Mouse (Mus musculus): ENCODE data around the gene Col4a4. TPM values are rescaled to one million over a fixed set of nuclear protein-coding genes. Genes with fewer than 3 reads are reported as not detected.

Gene Col4a4
- polyA plus RNA-seq, 1 experiment from 2014 or later: 0.10 TPM

GRCm38 (mm10) chr1:82618001-82618400, 31.4 kb upstream of the Col4a4 start:
- Histone ChIP-seq H3K4me2 (no peak overlapping the region), H3K27ac (no peak overlapping the region), H3K27me3 (no peaks in the 10 kb centered on the region), H3K9ac (no peak overlapping the region), H3K36me3 (no peaks in the 10 kb centered on the region), H3K9me3 (no peaks in the 10 kb centered on the region), H3K4me3 (no peak overlapping the region), H3K4me1 (no peaks in the 10 kb centered on the region)
- no peak for ATAC-seq (ENCODE audit: insufficient number of reproducible peaks, insufficient read depth, low FRiP score, low TSS enrichment, low read depth)
- WGBS: 63% methylated on average over 5 of the region's 5 CpGs

- Histone ChIP-seq H3K27ac (no peak overlapping the region), H3K4me2 (no peak overlapping the region), H3K9ac (no peak overlapping the region), H3K27me3 (no peaks in the 10 kb centered on the region), H3K9me3 (no peaks in the 10 kb centered on the region), H3K4me3 (no peak overlapping the region), H3K4me1 (no peaks in the 10 kb centered on the region), H3K36me3 (no peaks in the 10 kb centered on the region)
- 64% methylated on average over 9 of the region's 9 CpGs for WGBS
- ATAC-seq (ENCODE audit: insufficient number of reproducible peaks, insufficient read depth, low FRiP score, low TSS enrichment, low read depth): no peak
These were observed 25.5 kb upstream of the Col4a4 start for GRCm38 (mm10) chr1:82612061-82612660.

GRCm38 (mm10) chr1:82608646-82609262, 22.1 kb upstream of the Col4a4 start:
- ATAC-seq (ENCODE audit: insufficient number of reproducible peaks, insufficient read depth, low FRiP score, low TSS enrichment, low read depth): no peak
- H3K9me3 ChIP-seq: no peaks in the 10 kb centered on the region
- no peak overlapping the region for H3K4me2 ChIP-seq
- H3K4me3 ChIP-seq: no peak overlapping the region
- no peaks in the 10 kb centered on the region for H3K36me3 ChIP-seq
- no peaks in the 10 kb centered on the region for H3K27me3 ChIP-seq
- H3K9ac ChIP-seq: no peak overlapping the region
- WGBS: 77% methylated on average over 9 of the region's 9 CpGs
- H3K27ac ChIP-seq: no peak overlapping the region
- H3K4me1 ChIP-seq: no peaks in the 10 kb centered on the region

- WGBS: 87% methylated on average over 7 of the region's 7 CpGs
- Histone ChIP-seq H3K36me3 (no peaks in the 10 kb centered on the region), H3K9me3 (no peaks in the 10 kb centered on the region), H3K27me3 (no peaks in the 10 kb centered on the region), H3K4me2 (no peak overlapping the region), H3K9ac (no peak overlapping the region), H3K4me1 (no peaks in the 10 kb centered on the region), H3K4me3 (no peak overlapping the region), H3K27ac (no peak overlapping the region)
- ATAC-seq (ENCODE audit: insufficient number of reproducible peaks, insufficient read depth, low FRiP score, low TSS enrichment, low read depth): no peak
These were observed 19.2 kb upstream of the Col4a4 start for GRCm38 (mm10) chr1:82605856-82606255.

GRCm38 (mm10) chr1:82605347-82605746, 18.7 kb upstream of the Col4a4 start:
- Histone ChIP-seq H3K27me3 (no peaks in the 10 kb centered on the region), H3K4me2 (no peak overlapping the region), H3K9ac (no peak overlapping the region), H3K4me1 (no peaks in the 10 kb centered on the region), H3K4me3 (no peak overlapping the region), H3K27ac (no peak overlapping the region), H3K9me3 (no peaks in the 10 kb centered on the region), H3K36me3 (no peaks in the 10 kb centered on the region)
- ATAC-seq (ENCODE audit: insufficient number of reproducible peaks, insufficient read depth, low FRiP score, low TSS enrichment, low read depth): no peak
- WGBS: 86% methylated on average over 7 of the region's 7 CpGs

GRCm38 (mm10) chr1:82603198-82603950, 16.7 kb upstream of the Col4a4 start:
- H3K9me3 ChIP-seq: no peaks in the 10 kb centered on the region
- H3K27ac ChIP-seq: no peak overlapping the region
- H3K9ac ChIP-seq: no peak overlapping the region
- H3K4me2 ChIP-seq: no peak overlapping the region
- 73% methylated on average over 7 of the region's 7 CpGs for WGBS
- no peak overlapping the region for H3K4me3 ChIP-seq
- no peaks in the 10 kb centered on the region for H3K4me1 ChIP-seq
- H3K27me3 ChIP-seq: no peaks in the 10 kb centered on the region
- ATAC-seq (ENCODE audit: insufficient number of reproducible peaks, insufficient read depth, low FRiP score, low TSS enrichment, low read depth): no peak
- no peaks in the 10 kb centered on the region for H3K36me3 ChIP-seq

- Histone ChIP-seq H3K4me1 (no peaks in the 10 kb centered on the region), H3K4me3 (no peak overlapping the region), H3K36me3 (no peaks in the 10 kb centered on the region), H3K27ac (no peak overlapping the region), H3K27me3 (no peaks in the 10 kb centered on the region), H3K4me2 (no peak overlapping the region), H3K9ac (no peak overlapping the region), H3K9me3 (no peaks in the 10 kb centered on the region)
- WGBS: 76% methylated on average over 6 of the region's 6 CpGs
- no peak for ATAC-seq (ENCODE audit: insufficient number of reproducible peaks, insufficient read depth, low FRiP score, low TSS enrichment, low read depth)
These were observed 10.4 kb upstream of the Col4a4 start for GRCm38 (mm10) chr1:82596864-82597596.

GRCm38 (mm10) chr1:82590266-82590665, 3.6 kb upstream of the Col4a4 start:
- no peak overlapping the region for H3K27ac ChIP-seq
- H3K9me3 ChIP-seq: no peaks in the 10 kb centered on the region
- ATAC-seq (ENCODE audit: insufficient number of reproducible peaks, insufficient read depth, low FRiP score, low TSS enrichment, low read depth): no peak
- H3K9ac ChIP-seq: no peak overlapping the region
- no peaks in the 10 kb centered on the region for H3K36me3 ChIP-seq
- 64% methylated on average over 4 of the region's 4 CpGs for WGBS
- H3K4me1 ChIP-seq: peaks cover 10% of the 10 kb centered on the region
- no peak overlapping the region for H3K4me3 ChIP-seq
- H3K4me2 ChIP-seq: no peak overlapping the region
- H3K27me3 ChIP-seq: peaks cover 22% of the 10 kb centered on the region

GRCm38 (mm10) chr1:82585981-82586380, 668 bp downstream of the Col4a4 start:
- H3K27me3 ChIP-seq: peaks cover 28% of the 10 kb centered on the region
- no peak overlapping the region for H3K9ac ChIP-seq
- 74% methylated on average over 7 of the region's 7 CpGs for WGBS
- H3K4me3 ChIP-seq: no peak overlapping the region; the same call in 1 of the 2 replicates
- ATAC-seq (ENCODE audit: insufficient number of reproducible peaks, insufficient read depth, low FRiP score, low TSS enrichment, low read depth): no peak
- no peaks in the 10 kb centered on the region for H3K9me3 ChIP-seq
- no peak overlapping the region for H3K27ac ChIP-seq
- 0 out of 2 replicates have a peak overlapping the region, but pooled peaks have one; percentile 65 for H3K4me2 ChIP-seq
- H3K36me3 ChIP-seq: no peaks in the 10 kb centered on the region
- peaks cover 10% of the 10 kb centered on the region for H3K4me1 ChIP-seq

- ATAC-seq (ENCODE audit: insufficient number of reproducible peaks, insufficient read depth, low FRiP score, low TSS enrichment, low read depth): no peak
- Histone ChIP-seq H3K4me3 (no peak overlapping the region), H3K9ac (no peak overlapping the region), H3K27me3 (no peaks in the 10 kb centered on the region), H3K36me3 (no peaks in the 10 kb centered on the region), H3K9me3 (no peaks in the 10 kb centered on the region), H3K4me2 (no peak overlapping the region), H3K4me1 (no peaks in the 10 kb centered on the region), H3K27ac (no peak overlapping the region)
- WGBS: 77% methylated on average over 4 of the region's 4 CpGs
These were observed 8.3 kb downstream of the Col4a4 start for GRCm38 (mm10) chr1:82578320-82578719.

- Histone ChIP-seq H3K4me1 (no peaks in the 10 kb centered on the region), H3K9me3 (no peaks in the 10 kb centered on the region), H3K9ac (no peak overlapping the region), H3K4me2 (no peak overlapping the region), H3K27me3 (no peaks in the 10 kb centered on the region), H3K4me3 (no peak overlapping the region), H3K27ac (no peak overlapping the region), H3K36me3 (no peaks in the 10 kb centered on the region)
- ATAC-seq (ENCODE audit: insufficient number of reproducible peaks, insufficient read depth, low FRiP score, low TSS enrichment, low read depth): no peak
- WGBS: 72% methylated on average over 3 of the region's 3 CpGs
These were observed 8.7 kb downstream of the Col4a4 start for GRCm38 (mm10) chr1:82577915-82578314.

All from embryonic facial prominence, embryonic 13.5 days (tissue).